Mouse (Mus musculus) right cerebral cortex, postnatal 4 days (tissue): ENCODE measurements around the gene Hs6st3.
"Not testable (repeated sequence)": the region's sequence is repeated elsewhere in the genome, so short reads cannot be mapped to it uniquely, and the experiment has no call there.

ENCODE experiments used
- DNase-seq: peaks from one replicate; pipeline ENCODE4 v3.0.0-alpha.2; 2022

Hs6st3 gene

DNA sequence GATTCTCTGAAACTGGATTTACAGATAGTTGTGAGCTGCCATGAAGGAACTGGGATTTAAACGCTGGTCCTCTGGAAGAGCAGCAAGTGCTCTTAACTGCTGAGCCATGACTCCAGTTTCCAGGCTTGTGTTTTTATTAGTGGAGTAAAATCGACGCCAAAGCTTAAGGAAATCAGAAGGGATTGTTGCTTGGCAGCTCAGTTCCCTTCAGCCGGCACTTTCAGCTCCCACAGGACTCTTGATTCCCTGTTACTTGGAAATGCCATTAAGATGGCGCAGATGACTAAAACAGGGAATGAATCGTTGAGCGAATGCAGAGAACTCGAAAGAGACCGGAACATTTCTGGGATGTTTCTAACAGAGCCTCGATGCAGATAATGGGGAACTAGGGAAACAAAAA is 112.2 kb downstream of the Hs6st3 start:
- DNase-seq, result no peak

- no peak for DNase-seq
Observed at GRCm38 (mm10) chr14:119255396-119255795, 117.3 kb downstream of the Hs6st3 start.

- DNase-seq, result no peak
Observed at GRCm38 (mm10) chr14:119257072-119257471, 118.9 kb downstream of the Hs6st3 start.

- no peak for DNase-seq
Observed at GRCm38 (mm10) chr14:119260176-119260962, 122.2 kb downstream of the Hs6st3 start.

DNA sequence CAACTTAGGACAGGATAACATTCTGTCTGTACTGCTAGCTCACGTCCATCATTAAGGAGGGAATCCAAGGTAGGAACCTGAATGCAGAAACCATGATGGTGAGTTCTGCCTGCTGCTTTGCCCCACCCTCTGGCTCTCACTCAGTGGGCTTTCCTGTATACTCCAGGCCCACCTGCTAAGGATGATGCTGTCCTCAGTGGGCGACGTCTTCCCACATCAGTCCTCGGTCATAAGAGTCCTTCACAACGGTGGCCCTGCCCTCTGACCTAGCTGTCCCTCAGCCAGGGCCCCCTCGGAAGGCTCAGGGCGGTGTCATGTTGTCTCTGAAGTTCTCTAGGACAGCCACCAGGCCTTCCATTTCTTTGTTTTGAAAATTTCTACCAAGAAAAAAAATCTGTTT is 128.2 kb downstream of the Hs6st3 start:
- DNase-seq, result no peak

DNA sequence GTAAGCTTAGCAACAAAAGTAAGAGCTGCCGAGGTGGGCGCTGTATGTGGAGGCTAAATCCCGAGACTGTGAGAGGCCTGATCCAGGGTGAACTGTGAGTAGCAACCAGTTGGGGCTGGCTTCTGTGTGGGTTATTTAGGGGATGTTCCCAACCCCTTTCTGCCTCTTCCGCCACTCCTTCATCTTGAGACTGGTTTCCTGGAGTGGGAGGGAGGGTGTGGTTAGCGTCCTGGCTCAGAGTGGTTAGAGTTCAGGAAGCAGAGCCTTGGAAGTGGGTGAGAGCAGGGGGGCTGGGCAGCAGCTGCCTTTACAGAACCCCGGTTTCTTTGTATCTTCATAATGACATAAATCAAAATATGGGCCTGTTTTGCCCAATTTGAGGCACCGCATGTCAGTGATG is 134.9 kb downstream of the Hs6st3 start:
- DNase-seq, result no peak

- DNase-seq, result not testable (repeated sequence)
Observed at GRCm38 (mm10) chr14:119278156-119278555, 140.0 kb downstream of the Hs6st3 start.

DNA sequence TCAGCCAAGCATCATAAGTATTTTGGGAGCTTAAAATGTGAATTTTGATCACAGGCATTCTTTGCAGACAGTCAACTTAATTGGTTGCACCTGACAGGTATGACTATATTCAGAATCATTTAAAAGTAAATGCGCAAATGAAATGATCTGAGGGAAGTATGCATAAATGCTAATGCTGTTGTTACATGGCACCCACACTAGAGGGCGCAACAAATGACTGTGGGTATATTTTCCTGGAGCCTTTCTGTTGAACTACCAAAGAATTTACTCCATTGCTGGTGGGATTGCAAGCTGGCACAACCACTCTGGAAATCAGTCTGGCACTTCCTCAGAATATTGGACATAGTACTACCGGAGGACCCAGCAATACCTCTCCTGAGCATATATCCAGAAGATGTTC is 145.8 kb downstream of the Hs6st3 start:
- no peak for DNase-seq

DNA sequence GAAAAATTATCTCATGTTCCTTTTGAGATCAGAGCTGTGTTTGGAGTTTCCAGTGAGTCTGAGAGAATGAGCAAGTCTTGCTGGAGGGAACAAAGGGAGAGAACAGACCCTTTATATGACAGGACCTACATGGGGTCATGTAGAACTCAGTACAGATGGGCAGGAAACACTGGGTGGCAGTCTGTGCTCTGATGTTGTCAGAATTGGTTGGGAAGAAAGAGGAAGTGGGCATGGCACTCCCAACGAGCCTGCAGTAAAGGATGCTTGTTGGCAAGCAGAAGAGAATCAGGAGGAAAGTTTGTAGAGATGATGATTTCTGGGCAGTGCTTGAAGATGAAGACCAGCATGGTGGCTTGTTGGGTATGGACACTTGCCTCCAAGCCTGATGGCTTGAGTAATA is 151.5 kb downstream of the Hs6st3 start:
- DNase-seq, result no peak

- no peak for DNase-seq
Observed at GRCm38 (mm10) chr14:119294071-119294470, 155.9 kb downstream of the Hs6st3 start.

DNA sequence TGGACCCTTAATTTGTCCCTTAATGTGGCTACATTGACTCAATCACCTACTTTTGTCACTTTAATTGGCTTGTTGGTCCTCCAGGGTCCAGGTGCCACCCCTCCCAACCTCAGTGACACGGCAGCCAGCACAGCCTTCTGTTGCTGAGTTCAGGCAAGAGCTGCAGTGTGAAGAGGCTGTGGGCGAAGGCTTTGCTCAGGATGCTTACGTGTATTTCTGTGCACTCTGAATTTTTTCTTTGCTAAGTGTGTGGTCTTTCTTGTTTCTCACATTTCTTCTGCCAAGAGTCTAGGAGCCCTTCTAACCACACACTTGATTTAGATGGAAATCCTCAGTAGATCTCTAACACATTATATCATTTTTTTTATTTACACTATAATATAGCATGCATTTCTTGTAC is 168.3 kb downstream of the Hs6st3 start:
- DNase-seq, result no peak

DNA sequence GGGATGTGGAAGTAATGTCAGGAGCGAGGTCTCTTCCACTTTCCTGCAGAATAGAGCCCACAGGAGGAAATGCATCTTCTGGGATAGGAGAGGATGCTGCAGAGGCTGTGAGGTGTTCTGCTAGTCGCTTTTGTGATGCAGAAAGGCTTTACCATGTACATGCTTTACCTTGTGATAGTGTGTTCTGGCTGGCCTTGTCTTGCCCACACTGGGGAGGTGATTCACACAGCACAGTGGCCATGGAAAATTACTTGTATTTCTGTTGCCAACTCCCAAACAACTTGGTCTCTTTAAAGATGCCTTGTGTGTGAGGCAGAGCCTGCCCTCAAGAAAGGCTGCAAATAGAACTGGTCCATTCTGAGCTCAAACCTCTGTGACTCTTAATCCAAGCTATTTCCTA is 180.2 kb downstream of the Hs6st3 start:
- no peak for DNase-seq

- DNase-seq, result no peak
Observed at GRCm38 (mm10) chr14:119347236-119347635, 209.1 kb downstream of the Hs6st3 start.

GRCm38 (mm10) chr14:119361414-119361813 is 223.3 kb downstream of the Hs6st3 start:
- no peak for DNase-seq

- DNase-seq, result no peak
Observed at GRCm38 (mm10) chr14:119367866-119368425, 229.8 kb downstream of the Hs6st3 start.

GRCm38 (mm10) chr14:119369274-119369673 is 231.1 kb downstream of the Hs6st3 start:
- DNase-seq, result no peak

GRCm38 (mm10) chr14:119370013-119370412 is 231.9 kb downstream of the Hs6st3 start:
- DNase-seq, result no peak

GRCm38 (mm10) chr14:119379303-119379702 is 241.2 kb downstream of the Hs6st3 start:
- DNase-seq, result no peak

DNA sequence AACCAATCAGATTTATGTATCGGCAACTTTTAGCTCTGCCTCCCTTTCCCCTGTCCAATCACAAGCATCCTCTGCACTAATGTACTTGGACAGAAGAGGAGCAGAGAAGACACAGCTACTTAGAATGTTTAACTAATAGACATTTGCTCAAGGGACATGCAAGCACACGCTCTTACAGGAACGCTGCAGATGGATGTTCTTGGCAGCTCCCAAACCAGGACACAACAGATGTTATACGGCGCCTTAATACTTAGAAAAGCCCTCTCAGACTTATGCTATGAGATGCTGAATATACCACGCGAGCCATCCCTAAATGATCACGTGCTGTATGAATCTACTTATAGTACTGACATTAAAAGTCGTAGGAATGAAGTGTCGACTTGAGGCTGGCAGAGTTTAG is 263.5 kb downstream of the Hs6st3 start:
- no peak for DNase-seq

DNA sequence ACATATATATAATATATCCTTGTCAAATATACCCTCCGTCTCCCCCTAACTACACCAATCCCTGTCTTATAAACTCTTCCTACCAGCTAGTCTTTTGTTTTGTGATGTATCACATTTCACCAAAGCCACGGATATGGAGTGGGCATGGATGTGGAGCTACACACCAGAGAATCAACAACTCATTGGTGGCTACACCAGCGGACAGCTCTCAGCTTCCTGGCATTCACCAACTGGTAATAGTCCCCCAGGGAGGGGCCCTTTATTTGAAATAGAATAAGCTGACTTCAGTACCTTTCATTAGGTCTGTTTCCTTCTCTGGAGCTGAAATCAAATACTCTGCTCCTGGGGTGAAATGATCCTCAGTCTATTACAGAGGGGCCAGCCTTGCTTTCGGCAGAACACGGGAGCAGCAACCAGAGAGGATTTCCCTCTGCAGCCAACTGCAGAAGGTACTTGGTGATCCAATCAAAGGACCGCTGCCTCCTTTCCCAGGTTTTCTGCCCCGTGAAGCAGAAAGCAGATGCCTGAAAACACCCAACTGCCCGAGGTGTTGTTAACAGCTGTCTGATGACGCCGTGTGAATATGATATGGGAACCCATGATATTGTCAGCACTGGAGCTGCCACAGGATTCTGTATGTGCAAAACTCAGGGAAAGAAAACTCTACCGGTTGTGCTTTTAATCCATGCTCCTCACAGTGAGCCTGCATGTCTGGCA is 271.4 kb downstream of the Hs6st3 start:
- DNase-seq, result no peak

DNA sequence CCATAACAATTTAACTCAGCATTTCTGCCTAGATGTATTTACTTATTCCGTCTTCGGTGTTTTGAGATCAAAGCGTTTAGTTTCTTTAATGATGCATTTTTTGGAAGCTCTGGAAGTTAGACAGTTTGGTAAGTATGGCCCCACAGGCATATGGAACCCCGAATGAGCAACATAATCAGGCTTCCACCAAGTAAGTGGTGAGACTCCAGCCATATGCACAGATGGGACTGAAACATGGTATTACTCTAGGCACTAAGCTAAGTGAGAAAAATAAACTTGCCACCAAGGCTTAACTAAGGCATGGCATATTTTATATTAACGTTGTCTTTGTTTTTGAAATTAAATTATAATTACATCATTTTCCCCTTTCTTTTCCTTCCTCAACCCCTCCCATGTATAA is 284.8 kb downstream of the Hs6st3 start:
- no peak for DNase-seq

GRCm38 (mm10) chr14:119450471-119450870 is 312.3 kb downstream of the Hs6st3 start:
- no peak for DNase-seq

GRCm38 (mm10) chr14:119451594-119451993 is 313.5 kb downstream of the Hs6st3 start:
- DNase-seq, result no peak

DNA sequence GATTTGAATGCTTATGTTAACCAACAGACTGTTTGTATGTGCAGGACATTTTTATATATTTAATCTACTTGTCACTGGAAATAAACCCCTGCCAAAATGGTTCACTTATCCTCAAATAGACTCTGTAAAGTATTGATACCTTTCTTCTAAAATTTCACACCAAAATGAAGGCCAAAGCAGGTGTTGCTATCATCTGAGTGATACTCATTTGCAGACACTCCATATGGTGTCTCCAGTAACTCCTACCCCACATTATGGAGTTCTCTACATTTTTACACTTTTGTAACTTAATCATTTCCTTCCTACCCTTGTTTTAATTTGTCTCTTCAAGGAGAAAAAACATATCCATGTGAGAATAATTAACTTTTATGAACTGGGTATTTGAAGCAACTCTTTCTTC is 314.2 kb downstream of the Hs6st3 start:
- DNase-seq, result no peak
